Mouse (Mus musculus): ENCODE measurements around the gene Ipo8.

DNA sequence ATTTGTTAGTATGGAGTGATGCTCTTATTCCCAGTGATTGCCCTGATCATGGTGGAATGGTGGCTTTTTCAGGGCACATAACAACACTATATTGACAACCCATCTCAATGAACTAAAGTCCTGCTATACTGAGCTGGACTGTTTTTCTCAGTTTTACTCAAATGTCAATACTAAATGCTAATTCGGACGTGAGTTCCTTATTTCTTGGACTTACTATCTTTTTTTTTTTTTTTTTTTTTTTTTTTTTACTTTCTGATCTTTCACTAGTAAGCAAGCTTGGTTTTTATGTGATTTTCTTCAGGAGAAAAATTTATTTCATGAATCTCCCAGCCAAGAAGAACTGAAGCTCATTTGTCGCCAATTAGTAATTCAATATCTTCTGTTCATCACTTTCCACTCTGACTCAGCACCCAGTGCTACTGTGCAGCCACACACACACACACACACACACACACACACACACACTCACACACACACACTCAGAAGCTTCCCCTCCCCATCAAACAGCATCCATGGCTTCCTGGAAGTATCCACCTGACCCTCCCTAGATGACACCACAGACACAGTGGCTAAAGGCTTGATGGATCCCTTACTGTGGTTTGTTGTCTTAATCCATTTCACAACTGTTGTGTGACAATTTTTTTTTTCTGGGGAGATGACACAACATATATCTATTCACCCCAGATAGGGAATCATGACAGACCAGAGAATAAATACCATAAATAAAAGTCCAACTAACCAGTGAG is 69.1 kb downstream of the Ipo8 start:
- TF ChIP-seq CTCF (IDR thresholded peaks at IDR 0.05; ENCODE audit: low read depth, low read length) (no peak), POLR2A (IDR thresholded peaks at IDR 0.05; ENCODE audit: insufficient read depth, low read length) (no peak), EP300 (IDR thresholded peaks at IDR 0.05; ENCODE audit: insufficient read depth, low read depth, low read length) (no peak)

All from ES-Bruce4 (cell line).